In genomic region chr8:70204757-70205156, GRCm38 (mm10) we compare ENCODE assay signal across 24 mouse cellular contexts. TPM values are rescaled to one million over a fixed set of nuclear protein-coding genes. Genes with fewer than 3 reads are reported as not detected.
DNase-seq lines count a peak whose midpoint lies in the region; ATAC-seq and TF ChIP-seq lines count a peak whose summit lies in the region.
"Had no signal": no experiment of that assay in that cellular context is flagged by ENCODE, and none has a peak within 500 bp of the region (broad histone marks: within the 10 kb centered on the region; RNA-seq: fewer than 3 reads in every experiment).

No protein-coding gene starts in this region.

- H3K27me3 ChIP-seq in heart, embryonic 12.5 days (replicated peaks): no peaks in the 10 kb centered on the region
- H3K27me3 ChIP-seq in heart, embryonic 16.5 days (ENCODE audit: control insufficient read depth, insufficient read depth, low read length): no peaks in the 10 kb centered on the region
- no peaks in the 10 kb centered on the region for H3K27me3 ChIP-seq in liver, postnatal 0 days (ENCODE audit: insufficient read depth, low read length)
- H3K27me3 ChIP-seq: embryonic facial prominence, embryonic 13.5 days had no signal

- no peak overlapping the region for H3K4me2 ChIP-seq in heart, embryonic 12.5 days
- H3K4me2 ChIP-seq in heart, embryonic 16.5 days (ENCODE audit: low read depth, low read length): no peak overlapping the region
- no peak overlapping the region for H3K4me2 ChIP-seq in liver, postnatal 0 days (ENCODE audit: low read depth, low read length)
- H3K4me2 ChIP-seq: embryonic facial prominence, embryonic 13.5 days; forebrain, embryonic 12.5 days; hindbrain, embryonic 12.5 days had no signal

- TF ChIP-seq EP300 in liver, postnatal 0 days (IDR thresholded peaks at IDR 0.05; ENCODE audit: low read depth): no peak

- H3K4me3 ChIP-seq in gastrocnemius, adult 2 months: no peak overlapping the region
- no peak overlapping the region for H3K4me3 ChIP-seq in heart, embryonic 12.5 days
- H3K4me3 ChIP-seq in heart, embryonic 16.5 days (ENCODE audit: low read length): no peak overlapping the region
- no peak overlapping the region for H3K4me3 ChIP-seq in liver, postnatal 0 days (ENCODE audit: low read depth, low read length)
- H3K4me3 ChIP-seq: embryonic facial prominence, embryonic 13.5 days; forebrain, embryonic 12.5 days; hindbrain, embryonic 12.5 days had no signal

- intact Hi-C loops in gastrocnemius, adult 2 months (cut with DNase I): no loop called here
- intact Hi-C loops in heart, postnatal 25 days (cut with DNase I): no loop called here
- intact Hi-C loops in heart, postnatal 36 days (cut with DNase I): no loop called here

- H3K4me1 ChIP-seq in heart, embryonic 12.5 days (replicated peaks): peaks cover 21% of the 10 kb centered on the region
- peaks cover 8% of the 10 kb centered on the region; the same call in 1 of the 2 replicates for H3K4me1 ChIP-seq in heart, embryonic 16.5 days (ENCODE audit: control insufficient read depth, insufficient read depth, low read length)
- peaks cover 38% of the 10 kb centered on the region for H3K4me1 ChIP-seq in liver, postnatal 0 days (ENCODE audit: insufficient read depth)
- H3K4me1 ChIP-seq: embryonic facial prominence, embryonic 13.5 days; forebrain, embryonic 12.5 days had no signal

- H3K9ac ChIP-seq in heart, embryonic 12.5 days: no peak overlapping the region
- no peak overlapping the region for H3K9ac ChIP-seq in heart, embryonic 16.5 days (ENCODE audit: low read length)
- H3K9ac ChIP-seq in liver, postnatal 0 days (replicated peaks): no peak overlapping the region
- H3K9ac ChIP-seq: embryonic facial prominence, embryonic 13.5 days; forebrain, embryonic 12.5 days; hindbrain, embryonic 12.5 days had no signal

- 28% methylated on average over 1 of the region's 1 CpGs for WGBS in heart, embryonic 12.5 days
- 33% methylated on average over 1 of the region's 1 CpGs for WGBS in heart, embryonic 16.5 days
- 63% methylated on average over 1 of the region's 1 CpGs for WGBS in liver, postnatal 0 days (ENCODE audit: insufficient replicate concordance)

- H3K27ac ChIP-seq in gastrocnemius, adult 2 months: peak overlapping the region; percentile 66
- H3K27ac ChIP-seq in heart, embryonic 12.5 days (ENCODE audit: poor library complexity, severe bottlenecking): peak overlapping the region; percentile 90
- H3K27ac ChIP-seq in heart, embryonic 16.5 days (ENCODE audit: low read length): peak overlapping the region; percentile 78
- peak overlapping the region; percentile 8; the same call in 1 of the 2 replicates for H3K27ac ChIP-seq in liver, postnatal 0 days (ENCODE audit: low read depth)
- H3K27ac ChIP-seq: embryonic facial prominence, embryonic 13.5 days; forebrain, embryonic 12.5 days; hindbrain, embryonic 12.5 days had no signal

- TF ChIP-seq CTCF in gastrocnemius, adult 2 months (IDR thresholded peaks at IDR 0.05): no peak
- no peak for TF ChIP-seq CTCF in liver, postnatal 0 days (IDR thresholded peaks at IDR 0.05; ENCODE audit: low read depth)

- DNase-seq in gastrocnemius, adult 2 months: no peak
- DNase-seq in gastrocnemius, adult 8-10 months (ENCODE audit: low spot score in 2 of 2): no peak
- no peak for DNase-seq in heart, postnatal 25 days (ENCODE audit: low spot score)
- DNase-seq in heart, postnatal 36 days: no peak
- no peak for DNase-seq in liver, postnatal 0 days
- DNase-seq in liver: no peak
- DNase-seq: adrenal gland, postnatal 10 days; B cell, adult 2 months; cerebellum, adult 18-20 months; cerebellum, adult 9-11 months; cerebellum, postnatal 36 days; gastrocnemius, postnatal 25 days; kidney, adult 8-10 months had no signal

- ATAC-seq in heart, embryonic 12.5 days (ENCODE audit: insufficient number of reproducible peaks, low FRiP score): no peak
- no peak for ATAC-seq in heart, embryonic 16.5 days (replicated peaks; ENCODE audit: extremely low read depth, insufficient read depth, low FRiP score)
- no peak for ATAC-seq in liver, postnatal 0 days
- ATAC-seq: CD4-positive, CD25-positive, alpha-beta regulatory T cell, adult 4 months; forebrain, embryonic 16.5 days; hindbrain, embryonic 16.5 days; inflammation-experienced regulatory T-cells, adult 6 months; intestine, postnatal 0 days had no signal

- no peaks in the 10 kb centered on the region for H3K9me3 ChIP-seq in heart, embryonic 12.5 days (replicated peaks)
- H3K9me3 ChIP-seq in heart, embryonic 16.5 days (replicated peaks; ENCODE audit: control insufficient read depth, low read length): no peaks in the 10 kb centered on the region
- H3K9me3 ChIP-seq in liver, postnatal 0 days (ENCODE audit: low read length): no peaks in the 10 kb centered on the region
- H3K9me3 ChIP-seq: embryonic facial prominence, embryonic 13.5 days; forebrain, embryonic 12.5 days; G1E; hindbrain, embryonic 12.5 days had no signal

- H3K36me3 ChIP-seq in heart, embryonic 12.5 days: no peaks in the 10 kb centered on the region
- H3K36me3 ChIP-seq in heart, embryonic 16.5 days (ENCODE audit: control insufficient read depth, insufficient read depth): no peaks in the 10 kb centered on the region
- no peaks in the 10 kb centered on the region for H3K36me3 ChIP-seq in liver, postnatal 0 days (replicated peaks; ENCODE audit: insufficient read depth, low read length)
- H3K36me3 ChIP-seq: embryonic facial prominence, embryonic 13.5 days; forebrain, embryonic 12.5 days; hindbrain, embryonic 12.5 days had no signal

RNA-seq across cellular contexts. Expression of gene Slc25a42, which starts 7.3 kb away (rescaled TPM):
- total RNA-seq in gastrocnemius, adult 2 months (2021): 10 to 100 TPM; 27.5 to 33.3 TPM
- total RNA-seq in gastrocnemius, adult 8-10 months (2022): 10 to 100 TPM; 27.4 to 34.4 (median 31.1) TPM
- polyA plus RNA-seq in heart, embryonic 12.5 days (2016; fragmentation: Nextera tagmentation; extraction: Ambion mirVana): 8.5 and 9.7 TPM in 2 replicates
- 10 to 100 TPM; 48.1 to 48.4 TPM for total RNA-seq in heart, postnatal 25 days (2021)
- polyA plus RNA-seq in heart, embryonic 16.5 days (2015; fragmentation: Nextera tagmentation; extraction: Ambion mirVana): 11.7 and 13.7 TPM in 2 replicates
- total RNA-seq in heart, postnatal 36 days (2021): 10 to 100 TPM; 53.2 to 66.7 TPM
- 18.5 and 19.2 TPM in 2 replicates for polyA plus RNA-seq in liver, postnatal 0 days (2015; fragmentation: Nextera tagmentation; extraction: Ambion mirVana)

RNA-seq across cellular contexts. Expression of gene Sugp2, which starts 29.3 kb away (rescaled TPM):
- total RNA-seq in gastrocnemius, adult 2 months (2021): 10 to 100 TPM; 41.8 to 50.7 TPM
- 10 to 100 TPM; 41.1 to 50.5 (median 42.9) TPM for total RNA-seq in gastrocnemius, adult 8-10 months (2022)
- polyA plus RNA-seq in heart, embryonic 12.5 days (2016; fragmentation: Nextera tagmentation; extraction: Ambion mirVana): 33.8 and 36.0 TPM in 2 replicates
- total RNA-seq in heart, postnatal 25 days (2021): 10 to 100 TPM; 38.9 to 41.5 TPM
- polyA plus RNA-seq in heart, embryonic 16.5 days (2015; fragmentation: Nextera tagmentation; extraction: Ambion mirVana): 25.7 and 28.1 TPM in 2 replicates
- total RNA-seq in heart, postnatal 36 days (2021): 10 to 100 TPM; 41.4 to 43.0 TPM
- polyA plus RNA-seq in liver, postnatal 0 days (2015; fragmentation: Nextera tagmentation; extraction: Ambion mirVana): 7.3 and 8.3 TPM in 2 replicates

RNA-seq across cellular contexts. Expression of gene Armc6, which starts 29.5 kb away (rescaled TPM):
- 1 to 10 TPM; 7.6 to 9.7 TPM for total RNA-seq in gastrocnemius, adult 2 months (2021)
- 1 to 10 TPM; 5.5 to 8.7 (median 7.6) TPM for total RNA-seq in gastrocnemius, adult 8-10 months (2022)
- 22.6 and 23.4 TPM in 2 replicates for polyA plus RNA-seq in heart, embryonic 12.5 days (2016; fragmentation: Nextera tagmentation; extraction: Ambion mirVana)
- 1 to 10 TPM; 7.6 to 8.0 TPM for total RNA-seq in heart, postnatal 25 days (2021)
- 19.6 and 22.1 TPM in 2 replicates for polyA plus RNA-seq in heart, embryonic 16.5 days (2015; fragmentation: Nextera tagmentation; extraction: Ambion mirVana)
- total RNA-seq in heart, postnatal 36 days (2021): 1 to 10 TPM; 6.2 to 7.0 TPM
- 5.3 and 6.3 TPM in 2 replicates for polyA plus RNA-seq in liver, postnatal 0 days (2015; fragmentation: Nextera tagmentation; extraction: Ambion mirVana)

RNA-seq across cellular contexts. Expression of gene Tmem161a, which starts 32.6 kb away (rescaled TPM):
- 10 to 100 TPM; 81.1 to 86.2 TPM for total RNA-seq in gastrocnemius, adult 2 months (2021)
- 10 to 100 TPM; 77.0 to 87.6 (median 85.9) TPM for total RNA-seq in gastrocnemius, adult 8-10 months (2022)
- 98.0 and 100 TPM in 2 replicates for polyA plus RNA-seq in heart, embryonic 12.5 days (2016; fragmentation: Nextera tagmentation; extraction: Ambion mirVana)
- 10 to 100 TPM; 93.0 to 98.1 TPM for total RNA-seq in heart, postnatal 25 days (2021)
- polyA plus RNA-seq in heart, embryonic 16.5 days (2015; fragmentation: Nextera tagmentation; extraction: Ambion mirVana): 88.9 and 103 TPM in 2 replicates
- total RNA-seq in heart, postnatal 36 days (2021): 100 to 1,000 TPM in 1 of 2 experiments, 10 to 100 TPM in 1; 99.2 to 103 TPM
- polyA plus RNA-seq in liver, postnatal 0 days (2015; fragmentation: Nextera tagmentation; extraction: Ambion mirVana): 17.3 and 20.2 TPM in 2 replicates

Comparison
In these comparisons a context has a peak if more than half of its experiments do, and no peak if none do; other contexts are left out.
1. H3K27ac ChIP-seq: peak in every context shown above with its lines; median percentile 90 in heart, embryonic 12.5 days; 78 in heart, embryonic 16.5 days; 66 in gastrocnemius, adult 2 months; 8 in liver, postnatal 0 days.